Mouse (Mus musculus): ENCODE measurements around the gene Msi2. TPM values are rescaled to one million over a fixed set of nuclear protein-coding genes. Genes with fewer than 3 reads are reported as not detected.

Msi2 gene
- polyA plus RNA-seq, 1 experiment from 2014 or later: 40.1 TPM

DNA sequence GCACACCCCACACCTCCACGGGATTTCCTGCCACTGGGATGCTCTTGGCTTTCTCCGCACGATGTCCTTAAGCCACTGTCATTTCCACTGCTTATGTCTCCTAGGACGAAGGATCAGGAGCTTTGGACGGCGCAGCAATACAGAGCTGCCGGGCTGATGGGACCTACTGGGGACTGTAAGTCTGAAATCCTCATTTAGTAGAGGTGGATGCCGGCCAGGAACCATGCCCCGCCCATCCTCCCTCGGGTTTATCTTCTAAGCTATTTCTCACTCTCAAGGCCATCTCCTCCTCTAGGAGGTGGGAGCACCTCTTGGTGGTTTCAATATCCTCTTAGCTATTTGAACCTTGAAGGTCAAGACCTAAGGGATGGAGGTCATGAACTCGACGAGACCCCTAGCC is 362.3 kb downstream of the Msi2 start:
- H3K27ac ChIP-seq (ENCODE audit: low read depth, low read length): peak overlapping the region; percentile 90
- DNase-seq (ENCODE audit: low spot score) (no peak), ATAC-seq (ENCODE audit: low FRiP score) (no peak)
- no peak overlapping the region for H3K4me2 ChIP-seq (replicated peaks; ENCODE audit: low read depth, low read length)
- no peaks in the 10 kb centered on the region for H3K9me3 ChIP-seq (ENCODE audit: control insufficient read depth, low read length)
- 88% methylated on average over 12 of the region's 12 CpGs for WGBS
- no peaks in the 10 kb centered on the region for H3K36me3 ChIP-seq (ENCODE audit: control insufficient read depth, insufficient read depth, low read length)
- no peak overlapping the region for H3K9ac ChIP-seq (ENCODE audit: low read depth, low read length)
- H3K4me1 ChIP-seq (replicated peaks; ENCODE audit: control insufficient read depth, insufficient read depth, low read length): peaks cover 23% of the 10 kb centered on the region
- H3K27me3 ChIP-seq (ENCODE audit: control insufficient read depth, insufficient read depth, low read length): no peaks in the 10 kb centered on the region
- H3K4me3 ChIP-seq (ENCODE audit: low read depth, low read length): no peak overlapping the region

DNA sequence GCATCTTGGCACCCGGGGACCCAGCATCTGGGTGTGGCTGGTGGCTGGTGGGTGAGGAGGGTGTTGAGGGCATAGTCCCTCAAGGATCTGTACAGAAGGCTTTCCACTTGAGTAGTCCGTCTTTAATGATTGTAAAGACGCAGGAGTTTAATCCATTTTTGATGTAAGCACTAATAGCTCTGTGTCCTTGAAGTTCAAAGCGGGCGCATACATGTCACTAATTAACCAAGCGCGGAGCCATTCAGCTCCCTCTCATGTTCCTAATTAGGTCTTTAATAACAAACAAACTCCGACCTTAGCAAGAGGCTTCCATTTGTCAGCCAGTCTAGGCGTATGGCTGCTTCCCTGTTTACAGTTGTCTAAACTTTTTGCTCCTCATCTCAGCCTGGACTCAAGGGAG is 363.5 kb downstream of the Msi2 start:
- no peaks in the 10 kb centered on the region for H3K9me3 ChIP-seq (ENCODE audit: control insufficient read depth, low read length)
- H3K9ac ChIP-seq (ENCODE audit: low read depth, low read length): no peak overlapping the region
- ATAC-seq (ENCODE audit: low FRiP score) (no peak), DNase-seq (ENCODE audit: low spot score) (no peak)
- no peak overlapping the region for H3K4me3 ChIP-seq (ENCODE audit: low read depth, low read length)
- no peaks in the 10 kb centered on the region for H3K36me3 ChIP-seq (ENCODE audit: control insufficient read depth, insufficient read depth, low read length)
- no peak overlapping the region for H3K4me2 ChIP-seq (replicated peaks; ENCODE audit: low read depth, low read length)
- peaks cover 23% of the 10 kb centered on the region for H3K4me1 ChIP-seq (replicated peaks; ENCODE audit: control insufficient read depth, insufficient read depth, low read length)
- H3K27me3 ChIP-seq (ENCODE audit: control insufficient read depth, insufficient read depth, low read length): no peaks in the 10 kb centered on the region
- no peak overlapping the region for H3K27ac ChIP-seq (ENCODE audit: low read depth, low read length)
- 90% methylated on average over 9 of the region's 9 CpGs for WGBS

DNA sequence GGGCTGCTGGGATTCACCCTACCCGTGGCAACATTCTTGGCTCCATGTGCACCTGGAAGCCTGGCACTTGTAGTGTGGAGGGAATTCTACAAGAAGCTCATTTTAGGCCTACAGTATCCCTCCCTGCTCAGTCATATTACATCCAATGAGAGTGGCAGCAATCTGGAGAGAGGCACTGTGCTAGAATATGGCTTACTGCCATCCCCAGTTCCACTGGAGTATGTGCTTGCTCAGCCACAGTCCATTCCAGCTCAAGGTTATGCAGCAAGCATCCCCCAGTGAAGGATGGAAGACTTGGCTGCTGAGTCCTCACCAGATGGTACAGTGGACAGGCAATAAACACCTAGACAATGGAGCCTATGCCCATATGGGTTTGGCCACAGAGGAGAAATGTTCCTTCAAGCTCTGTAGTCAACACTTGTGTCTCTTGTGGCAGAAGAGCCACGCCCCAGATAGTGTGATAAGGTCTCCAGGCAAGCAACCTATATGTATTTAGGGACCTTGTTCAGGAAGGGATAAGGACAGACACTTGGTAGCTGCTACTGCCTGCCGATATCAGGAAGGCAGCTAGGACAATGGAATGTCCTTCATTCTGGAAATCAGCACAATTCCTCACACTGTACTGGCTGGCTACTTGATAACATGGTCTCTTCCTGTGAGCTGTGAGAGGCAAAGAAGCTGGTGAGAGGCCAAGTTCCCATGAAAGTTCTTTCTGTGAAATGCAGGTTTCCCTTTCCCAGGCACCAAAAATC is 366.4 kb downstream of the Msi2 start:
- H3K36me3 ChIP-seq (ENCODE audit: control insufficient read depth, insufficient read depth, low read length): no peaks in the 10 kb centered on the region
- no peak overlapping the region for H3K27ac ChIP-seq (ENCODE audit: low read depth, low read length)
- H3K4me1 ChIP-seq (replicated peaks; ENCODE audit: control insufficient read depth, insufficient read depth, low read length): peaks cover 11% of the 10 kb centered on the region
- DNase-seq (ENCODE audit: low spot score): no peak
- H3K4me2 ChIP-seq (replicated peaks; ENCODE audit: low read depth, low read length): no peak overlapping the region
- 79% methylated on average over 3 of the region's 3 CpGs for WGBS
- no peak overlapping the region for H3K9ac ChIP-seq (ENCODE audit: low read depth, low read length)
- H3K4me3 ChIP-seq (ENCODE audit: low read depth, low read length): no peak overlapping the region
- no peaks in the 10 kb centered on the region for H3K27me3 ChIP-seq (ENCODE audit: control insufficient read depth, insufficient read depth, low read length)
- no peaks in the 10 kb centered on the region for H3K9me3 ChIP-seq (ENCODE audit: control insufficient read depth, low read length)
- ATAC-seq (ENCODE audit: low FRiP score): no peak

DNA sequence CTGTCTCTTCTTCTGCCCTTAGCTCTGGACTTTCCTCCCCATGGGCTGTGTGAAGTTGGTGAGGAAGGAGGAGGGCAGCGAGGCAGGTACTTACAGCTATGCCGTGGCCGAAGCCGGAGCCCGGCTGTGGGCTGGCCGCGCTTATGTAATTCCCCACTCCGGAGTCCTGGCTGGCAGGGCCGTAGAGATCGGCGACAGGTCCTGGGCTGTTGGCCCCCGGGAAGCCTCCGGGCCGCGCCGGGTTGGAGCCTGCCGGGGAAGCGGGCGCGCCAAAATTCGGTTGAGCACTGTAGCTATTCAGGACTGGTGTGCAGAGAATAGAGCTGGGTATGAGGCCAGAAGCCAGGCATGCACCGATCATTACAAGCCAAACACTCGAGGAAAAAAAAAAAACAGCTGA is 369.6 kb downstream of the Msi2 start:
- Histone ChIP-seq H3K9me3 (ENCODE audit: control insufficient read depth, low read length) (no peaks in the 10 kb centered on the region), H3K4me2 (replicated peaks; ENCODE audit: low read depth, low read length) (no peak overlapping the region), H3K27me3 (ENCODE audit: control insufficient read depth, insufficient read depth, low read length) (no peaks in the 10 kb centered on the region), H3K4me1 (replicated peaks; ENCODE audit: control insufficient read depth, insufficient read depth, low read length) (peaks cover 2% of the 10 kb centered on the region; the same call in 1 of the 2 replicates), H3K36me3 (ENCODE audit: control insufficient read depth, insufficient read depth, low read length) (no peaks in the 10 kb centered on the region), H3K9ac (ENCODE audit: low read depth, low read length) (no peak overlapping the region), H3K4me3 (ENCODE audit: low read depth, low read length) (no peak overlapping the region), H3K27ac (ENCODE audit: low read depth, low read length) (0 out of 2 replicates have a peak overlapping the region, but pooled peaks have one; percentile 44)
- no peak for DNase-seq (ENCODE audit: low spot score)
- ATAC-seq (ENCODE audit: low FRiP score): no peak
- WGBS: 57% methylated on average over 23 of the region's 23 CpGs

DNA sequence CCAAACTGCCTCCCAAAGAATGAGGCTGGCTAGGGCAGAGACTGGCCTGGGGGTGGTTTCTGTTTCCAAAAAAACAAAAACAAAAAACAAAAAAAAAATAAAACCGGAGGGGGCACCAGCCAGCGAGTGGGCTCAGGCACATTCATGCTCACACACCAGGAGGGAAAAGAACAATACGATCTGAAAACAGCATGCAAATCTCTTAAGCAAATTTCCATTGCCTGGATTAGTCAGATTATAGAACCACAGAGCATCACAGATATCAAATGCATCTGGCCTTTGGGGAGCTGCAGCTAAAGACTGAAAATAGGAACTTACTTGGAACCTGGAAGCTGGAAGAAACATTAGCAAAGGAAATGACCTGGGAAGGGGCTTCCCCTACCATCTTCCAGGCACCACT is 370.3 kb downstream of the Msi2 start:
- Histone ChIP-seq H3K4me3 (ENCODE audit: low read depth, low read length) (no peak overlapping the region), H3K36me3 (ENCODE audit: control insufficient read depth, insufficient read depth, low read length) (no peaks in the 10 kb centered on the region), H3K9me3 (ENCODE audit: control insufficient read depth, low read length) (no peaks in the 10 kb centered on the region), H3K9ac (ENCODE audit: low read depth, low read length) (no peak overlapping the region), H3K27ac (ENCODE audit: low read depth, low read length) (no peak overlapping the region), H3K4me2 (replicated peaks; ENCODE audit: low read depth, low read length) (no peak overlapping the region), H3K27me3 (ENCODE audit: control insufficient read depth, insufficient read depth, low read length) (no peaks in the 10 kb centered on the region), H3K4me1 (replicated peaks; ENCODE audit: control insufficient read depth, insufficient read depth, low read length) (peaks cover 2% of the 10 kb centered on the region; the same call in 1 of the 2 replicates)
- ATAC-seq (ENCODE audit: low FRiP score) (no peak), DNase-seq (ENCODE audit: low spot score) (no peak)
- 56% methylated on average over 3 of the region's 3 CpGs for WGBS

DNA sequence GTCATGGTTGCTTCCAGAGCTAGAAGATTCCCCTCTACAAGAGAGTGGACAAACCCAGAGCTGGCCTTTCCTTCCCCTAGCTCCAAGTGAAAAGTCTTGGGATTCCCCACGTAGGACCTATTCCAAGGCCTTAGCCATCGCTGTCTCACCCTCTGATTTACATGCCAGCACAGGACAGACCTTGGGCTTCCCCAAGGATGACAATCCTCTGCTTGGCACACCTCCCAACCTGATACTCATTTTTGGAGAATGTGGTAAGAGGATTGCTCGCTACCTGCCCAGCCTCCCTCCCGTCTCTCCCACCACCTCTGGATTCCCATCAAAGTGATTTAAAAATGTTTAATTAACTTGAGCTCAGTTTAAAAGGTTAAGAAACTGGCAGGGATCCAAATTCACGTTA is 372.2 kb downstream of the Msi2 start:
- no peaks in the 10 kb centered on the region for H3K27me3 ChIP-seq (ENCODE audit: control insufficient read depth, insufficient read depth, low read length)
- DNase-seq (ENCODE audit: low spot score) (no peak), ATAC-seq (ENCODE audit: low FRiP score) (no peak)
- H3K36me3 ChIP-seq (ENCODE audit: control insufficient read depth, insufficient read depth, low read length): no peaks in the 10 kb centered on the region
- no peak overlapping the region for H3K27ac ChIP-seq (ENCODE audit: low read depth, low read length)
- no peaks in the 10 kb centered on the region; the same call in 1 of the 2 replicates for H3K4me1 ChIP-seq (replicated peaks; ENCODE audit: control insufficient read depth, insufficient read depth, low read length)
- no peak overlapping the region for H3K9ac ChIP-seq (ENCODE audit: low read depth, low read length)
- no peaks in the 10 kb centered on the region for H3K9me3 ChIP-seq (ENCODE audit: control insufficient read depth, low read length)
- no peak overlapping the region for H3K4me2 ChIP-seq (replicated peaks; ENCODE audit: low read depth, low read length)
- H3K4me3 ChIP-seq (ENCODE audit: low read depth, low read length): no peak overlapping the region
- WGBS: 93% methylated on average over 5 of the region's 5 CpGs

DNA sequence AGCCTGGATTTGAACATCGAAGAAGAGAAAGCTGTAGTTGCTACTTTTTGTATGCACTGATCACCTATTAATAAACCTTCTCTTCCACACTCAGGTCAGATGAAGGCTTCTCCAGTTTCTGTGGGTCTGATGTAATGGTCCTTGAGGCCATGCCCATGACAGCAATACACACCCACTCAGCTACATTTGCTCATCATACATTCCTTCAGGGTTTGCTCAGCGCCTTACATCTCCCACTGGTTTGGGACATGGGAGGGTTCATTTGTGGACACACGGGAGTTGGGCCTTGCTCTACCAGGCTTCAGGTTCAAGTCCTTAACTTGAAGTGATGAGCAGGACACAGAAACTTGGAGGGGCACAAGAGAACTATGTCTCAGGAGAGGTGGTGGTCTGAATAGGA is 380.4 kb downstream of the Msi2 start:
- no peaks in the 10 kb centered on the region for H3K4me1 ChIP-seq (replicated peaks; ENCODE audit: control insufficient read depth, insufficient read depth, low read length)
- WGBS: 93% methylated on average over 3 of the region's 3 CpGs
- no peaks in the 10 kb centered on the region for H3K36me3 ChIP-seq (ENCODE audit: control insufficient read depth, insufficient read depth, low read length)
- DNase-seq (ENCODE audit: low spot score) (no peak), ATAC-seq (ENCODE audit: low FRiP score) (no peak)
- no peaks in the 10 kb centered on the region for H3K9me3 ChIP-seq (ENCODE audit: control insufficient read depth, low read length)
- no peaks in the 10 kb centered on the region for H3K27me3 ChIP-seq (ENCODE audit: control insufficient read depth, insufficient read depth, low read length)
- no peak overlapping the region for H3K9ac ChIP-seq (ENCODE audit: low read depth, low read length)
- H3K27ac ChIP-seq (ENCODE audit: low read depth, low read length): no peak overlapping the region
- H3K4me2 ChIP-seq (replicated peaks; ENCODE audit: low read depth, low read length): no peak overlapping the region
- no peak overlapping the region for H3K4me3 ChIP-seq (ENCODE audit: low read depth, low read length)

DNA sequence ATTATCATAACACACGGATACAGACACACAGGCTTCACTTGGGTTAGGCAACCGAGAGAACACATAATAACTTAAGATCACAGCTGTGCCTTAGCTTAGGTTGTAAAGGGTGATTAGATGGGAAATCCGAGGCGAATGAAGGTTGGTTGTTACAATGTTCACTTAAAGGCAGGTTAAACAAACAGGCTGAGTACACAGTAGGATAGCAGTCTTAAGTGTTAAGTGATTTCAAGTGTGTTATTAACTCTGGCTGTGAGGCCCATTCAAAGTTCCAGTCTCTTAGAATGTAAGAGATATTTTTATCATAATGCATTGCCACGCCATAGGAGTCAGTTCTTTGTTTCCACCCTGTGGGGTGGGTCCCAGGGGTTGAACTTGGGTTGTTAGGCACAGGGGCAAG is 383.4 kb downstream of the Msi2 start:
- H3K9me3 ChIP-seq (ENCODE audit: control insufficient read depth, low read length): no peaks in the 10 kb centered on the region
- 64% methylated on average over 5 of the region's 5 CpGs for WGBS
- H3K9ac ChIP-seq (ENCODE audit: low read depth, low read length): no peak overlapping the region
- DNase-seq (ENCODE audit: low spot score) (no peak), ATAC-seq (ENCODE audit: low FRiP score) (no peak)
- no peaks in the 10 kb centered on the region for H3K27me3 ChIP-seq (ENCODE audit: control insufficient read depth, insufficient read depth, low read length)
- H3K4me1 ChIP-seq (replicated peaks; ENCODE audit: control insufficient read depth, insufficient read depth, low read length): 0 out of 2 replicates have a peak, but pooled peaks cover 2% of the 10 kb centered on the region
- no peak overlapping the region for H3K4me3 ChIP-seq (ENCODE audit: low read depth, low read length)
- H3K27ac ChIP-seq (ENCODE audit: low read depth, low read length): 0 out of 2 replicates have a peak overlapping the region, but pooled peaks have one; percentile 11
- H3K4me2 ChIP-seq (replicated peaks; ENCODE audit: low read depth, low read length): no peak overlapping the region
- no peaks in the 10 kb centered on the region for H3K36me3 ChIP-seq (ENCODE audit: control insufficient read depth, insufficient read depth, low read length)

DNA sequence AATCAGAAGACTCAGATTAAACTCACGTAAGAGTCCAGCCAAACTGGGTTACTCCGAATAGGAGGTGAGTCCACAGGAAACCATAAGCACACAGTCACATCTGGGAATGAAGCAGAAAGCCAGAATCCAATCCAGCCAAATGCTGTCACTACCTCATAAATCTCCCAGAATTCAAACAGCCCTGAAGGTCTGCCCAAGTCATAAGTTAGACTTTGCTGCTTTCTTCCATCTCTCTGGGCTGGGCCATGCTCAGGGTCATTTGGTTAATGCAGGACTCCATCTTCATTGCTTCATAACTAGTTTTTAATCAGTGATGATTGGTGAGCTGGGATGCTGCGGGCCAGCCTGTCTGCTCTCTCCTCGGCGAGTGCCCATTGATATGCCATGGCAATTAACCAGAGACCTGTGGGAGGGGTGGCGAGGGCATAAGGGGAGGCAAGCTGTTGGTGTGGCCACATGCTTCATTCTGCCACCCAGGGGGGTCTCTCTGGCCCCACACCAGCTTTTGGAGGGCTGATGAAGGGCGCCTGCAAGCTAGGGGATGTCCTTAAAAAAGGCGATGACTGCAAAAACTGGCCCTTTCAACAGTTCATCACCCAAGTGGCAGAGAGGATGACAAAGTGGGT is 385.9 kb downstream of the Msi2 start:
- H3K27ac ChIP-seq (ENCODE audit: low read depth, low read length): peak overlapping the region; percentile 56; the same call in 1 of the 2 replicates
- H3K9me3 ChIP-seq (ENCODE audit: control insufficient read depth, low read length): no peaks in the 10 kb centered on the region
- DNase-seq (ENCODE audit: low spot score) (no peak), ATAC-seq (ENCODE audit: low FRiP score) (no peak)
- H3K27me3 ChIP-seq (ENCODE audit: control insufficient read depth, insufficient read depth, low read length): no peaks in the 10 kb centered on the region
- 0 out of 2 replicates have a peak, but pooled peaks cover 2% of the 10 kb centered on the region for H3K4me1 ChIP-seq (replicated peaks; ENCODE audit: control insufficient read depth, insufficient read depth, low read length)
- H3K4me3 ChIP-seq (ENCODE audit: low read depth, low read length): no peak overlapping the region
- no peak overlapping the region for H3K9ac ChIP-seq (ENCODE audit: low read depth, low read length)
- 83% methylated on average over 8 of the region's 8 CpGs for WGBS
- no peaks in the 10 kb centered on the region for H3K36me3 ChIP-seq (ENCODE audit: control insufficient read depth, insufficient read depth, low read length)
- no peak overlapping the region for H3K4me2 ChIP-seq (replicated peaks; ENCODE audit: low read depth, low read length)

All from hindbrain, embryonic 11.5 days (tissue).